Mouse (Mus musculus) MEL (cell line): ENCODE data around the gene B3gnt7.

Source experiments
- CHD1 ChIP-seq: IDR thresholded peaks from 2 replicates; pipeline ENCODE4 v1.6.1; 2012; ENCODE audit warnings: low read depth, mild to moderate bottlenecking, inconsistent platforms, low read length, improper control_type of control experiment
- CTCF ChIP-seq, 3 experiments: IDR thresholded peaks in 2 of 3; conservative IDR thresholded peaks in 1 of 3; 2 replicates each; pipeline ENCODE4 v1.5.1; 2011 to 2012; ENCODE audit warnings: low read length in 3 of 3, low read depth in 2 of 3, mild to moderate bottlenecking in 2 of 3, improper control_type of control experiment in 1 of 3, inconsistent platforms in 1 of 3, mixed read lengths in 1 of 3, moderate library complexity in 1 of 3; ENCODE audit not compliant: control insufficient read depth in 1 of 3, insufficient read depth in 1 of 3, poor library complexity in 1 of 3, severe bottlenecking in 1 of 3
- HCFC1 ChIP-seq: IDR thresholded peaks from 2 replicates; pipeline ENCODE4 v1.6.1; 2012; ENCODE audit warnings: low read depth, mild to moderate bottlenecking, inconsistent platforms, low read length, improper control_type of control experiment, moderate library complexity
- ZNF384 ChIP-seq: IDR thresholded peaks from 2 replicates; pipeline ENCODE4 v1.6.1; 2012; ENCODE audit warnings: low read depth, mild to moderate bottlenecking, inconsistent platforms, low read length, improper control_type of control experiment

- TF ChIP-seq ZNF384 (no peak), HCFC1 (no peak), CHD1 (no peak), CTCF (IDR thresholded peaks at IDR 0.05 in 2 of 3, conservative IDR thresholded peaks at IDR 0.05 in 1 of 3; ENCODE audit: control insufficient read depth in 1 of 3, insufficient read depth in 1 of 3, low read depth in 2 of 3, low read length in 3 of 3, poor library complexity in 1 of 3, severe bottlenecking in 1 of 3) (no peak)
Measured at GRCm38 (mm10) chr1:86284101-86284500, 18.5 kb upstream of the B3gnt7 start.
